13 mouse cellular contexts compared by ENCODE assay signal in the genomic region with DNA sequence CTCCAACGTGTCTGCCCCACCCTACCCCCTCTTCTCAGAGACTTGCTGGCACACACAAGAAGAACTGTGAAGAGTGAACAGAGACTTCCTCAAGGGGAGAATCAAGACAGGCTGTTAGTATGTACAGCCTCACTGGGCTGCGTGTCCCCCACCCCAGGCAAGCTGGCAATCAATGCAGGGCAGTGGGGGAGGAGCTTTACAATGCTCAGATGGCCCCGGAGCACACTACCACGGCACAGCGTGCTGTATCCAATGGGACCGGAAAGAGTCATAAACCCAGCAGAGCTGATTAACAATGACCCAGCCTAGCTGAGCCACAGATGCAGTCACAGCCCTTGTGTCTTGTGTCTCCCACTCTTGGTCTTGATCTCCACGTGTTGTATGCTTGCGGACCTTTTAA.
"Had no signal": no experiment of that assay in that cellular context is flagged by ENCODE, and none has a peak within 500 bp of the region (broad histone marks: within the 10 kb centered on the region; RNA-seq: fewer than 3 reads in every experiment).

No protein-coding gene starts in this region.

- H3K36me3 ChIP-seq: limb, embryonic 12.5 days; liver, embryonic 13.5 days; midbrain, embryonic 13.5 days; stomach, embryonic 15.5 days had no signal

- H3K4me2 ChIP-seq: limb, embryonic 12.5 days; liver, embryonic 13.5 days; midbrain, embryonic 13.5 days; stomach, embryonic 15.5 days had no signal

- ATAC-seq: liver, postnatal 0 days; midbrain, embryonic 13.5 days had no signal

- H3K27ac ChIP-seq: kidney, postnatal 0 days; limb, embryonic 12.5 days; liver, embryonic 13.5 days; midbrain, embryonic 13.5 days; stomach, embryonic 15.5 days had no signal

- H3K4me3 ChIP-seq: limb, embryonic 12.5 days; liver, embryonic 13.5 days; midbrain, embryonic 13.5 days; stomach, embryonic 15.5 days had no signal

- H3K4me1 ChIP-seq: liver, embryonic 13.5 days; midbrain, embryonic 13.5 days; stomach, embryonic 15.5 days had no signal

- H3K9ac ChIP-seq: limb, embryonic 12.5 days; liver, embryonic 13.5 days; liver, postnatal 0 days; midbrain, embryonic 13.5 days; stomach, embryonic 15.5 days had no signal

- H3K27me3 ChIP-seq: limb, embryonic 12.5 days; liver, embryonic 13.5 days; midbrain, embryonic 13.5 days; stomach, embryonic 15.5 days had no signal

- H3K9me3 ChIP-seq: limb, embryonic 12.5 days; liver, embryonic 13.5 days; midbrain, embryonic 13.5 days; stomach, embryonic 15.5 days had no signal

- DNase-seq: kidney, adult 2 months; kidney, postnatal 36 days; layer of hippocampus, adult 9-11 months; liver; liver, embryonic 13.5 days; liver, postnatal 0 days; retina, postnatal 1 day; right cerebral cortex, postnatal 14 days; thymus, postnatal 14 days had no signal
